Mouse (Mus musculus) kidney, adult 2 months (tissue): ENCODE data around the gene Sox6. TPM values are rescaled to one million over a fixed set of nuclear protein-coding genes. Genes with fewer than 3 reads are reported as not detected.

ENCODE experiments used
- DNase-seq: peaks from one replicate; pipeline ENCODE4 v3.0.0; 2021
- H3K27ac ChIP-seq: fragments of 200-500 bp; 2 replicates; pipeline ENCODE4 v1.5.1; 2012; ENCODE audit warnings: low read depth, low read length, control low read depth, inconsistent platforms; ENCODE audit not compliant: insufficient read depth
- H3K27me3 ChIP-seq: fragments of 200-500 bp; replicated peaks from 2 replicates; pipeline ENCODE4 v1.6.1; 2012; ENCODE audit warnings: mild to moderate bottlenecking, moderate library complexity, low read length, inconsistent platforms; ENCODE audit not compliant: control insufficient read depth, insufficient read depth
- H3K36me3 ChIP-seq: fragments of 200-500 bp; 2 replicates; pipeline ENCODE4 v1.6.1; 2012; ENCODE audit warnings: mild to moderate bottlenecking, moderate library complexity, low read length, inconsistent platforms; ENCODE audit not compliant: control insufficient read depth, insufficient read depth
- H3K4me1 ChIP-seq: fragments of 200-500 bp; 2 replicates; pipeline ENCODE4 v1.6.1; 2011; ENCODE audit warnings: low read length; ENCODE audit not compliant: control insufficient read depth, insufficient read depth
- H3K4me3 ChIP-seq: fragments of 200-500 bp; 2 replicates; pipeline ENCODE4 v1.5.1; 2011; ENCODE audit warnings: mild to moderate bottlenecking, low read depth, low read length, control low read depth; ENCODE audit not compliant: insufficient read depth
- CTCF ChIP-seq: fragments of 200-500 bp; conservative IDR thresholded peaks from 2 replicates; pipeline ENCODE4 v1.5.1; 2011; ENCODE audit warnings: low read depth, mild to moderate bottlenecking, control low read depth, low read length, moderate library complexity, mixed read lengths; ENCODE audit not compliant: insufficient read depth, insufficient read length
- POLR2A ChIP-seq: fragments of 200-500 bp; IDR thresholded peaks from one replicate; pipeline ENCODE4 v1.6.1; 2011; ENCODE audit warnings: low read depth, low read length, control low read depth
- WGBS: fragments of 180-500 bp; shearing (Covaris S2); methylation state at CpG from one replicate; pipeline ENCODE4 v1.1.7; 2018; 5-methylcytosine and 5-hydroxymethylcytosine counted together
- polyA plus RNA-seq: library from polyadenylated mRNA; depleted of rRNA; stranded (reverse); fragments of >200 nt; gene quantifications from 2 replicates; pipeline ENCODE4 v1.2.3, GENCODE M21; 2012

Sox6 gene
- polyA plus RNA-seq, 1 experiment, result 37.1 TPM

DNA sequence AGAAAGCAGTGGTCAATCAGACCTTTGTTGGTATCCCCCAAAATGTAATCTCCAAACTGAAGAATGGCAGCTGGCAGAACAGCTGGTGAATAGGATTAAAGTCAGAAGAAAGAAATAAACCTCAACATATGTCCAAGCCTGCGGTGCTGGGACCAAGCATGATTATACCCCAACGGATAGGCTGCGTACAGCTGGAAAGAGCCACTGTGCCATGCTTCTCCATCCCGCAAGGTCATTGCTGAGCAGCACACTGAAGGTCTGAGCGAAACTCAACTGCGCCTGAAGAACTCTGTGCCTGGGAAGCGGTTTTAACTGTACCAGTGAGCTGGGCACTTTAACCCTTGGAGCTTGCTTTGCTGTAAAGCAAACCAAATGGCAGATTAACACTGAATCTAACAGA lies 291.1 kb downstream of the Sox6 start:
- Histone ChIP-seq H3K4me1 (peaks cover 7% of the 10 kb centered on the region), H3K36me3 (no peaks in the 10 kb centered on the region), H3K4me3 (no peak overlapping the region), H3K27me3 (no peaks in the 10 kb centered on the region), H3K27ac (no peak overlapping the region)
- WGBS, result 87% methylated on average over 7 of the region's 7 CpGs
- no peak for DNase-seq
- no peak for TF ChIP-seq POLR2A

DNA sequence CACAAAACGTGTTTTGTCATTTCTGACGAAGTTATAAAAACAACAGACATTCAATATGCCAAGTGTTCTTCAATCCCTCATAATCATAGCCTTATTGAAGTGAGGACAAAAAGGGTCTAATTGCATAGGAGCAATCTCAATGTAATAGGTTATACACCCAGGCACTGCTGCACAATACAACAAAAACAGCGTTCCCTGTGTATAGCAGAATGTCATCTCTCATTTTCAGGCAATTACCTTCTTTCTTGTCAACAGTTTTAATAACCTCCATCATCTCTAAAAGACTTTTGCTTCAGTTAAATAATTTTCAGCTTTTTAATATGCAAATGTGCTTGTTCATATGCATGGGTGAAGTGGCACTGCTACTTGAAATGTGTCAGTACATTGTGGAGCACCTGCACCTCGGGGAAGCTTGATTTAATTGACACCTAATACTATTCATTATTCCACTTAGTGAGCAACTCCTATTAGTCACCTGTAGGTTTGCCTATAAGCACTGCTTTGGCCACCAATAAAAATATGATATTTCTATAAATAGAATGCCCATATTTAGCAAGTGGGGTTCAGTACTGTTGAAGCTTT lies 292.8 kb downstream of the Sox6 start:
- H3K27ac ChIP-seq, result no peak overlapping the region
- WGBS, result 81% methylated on average over 4 of the region's 4 CpGs
- no peak for TF ChIP-seq POLR2A
- TF ChIP-seq CTCF, result no peak

DNA sequence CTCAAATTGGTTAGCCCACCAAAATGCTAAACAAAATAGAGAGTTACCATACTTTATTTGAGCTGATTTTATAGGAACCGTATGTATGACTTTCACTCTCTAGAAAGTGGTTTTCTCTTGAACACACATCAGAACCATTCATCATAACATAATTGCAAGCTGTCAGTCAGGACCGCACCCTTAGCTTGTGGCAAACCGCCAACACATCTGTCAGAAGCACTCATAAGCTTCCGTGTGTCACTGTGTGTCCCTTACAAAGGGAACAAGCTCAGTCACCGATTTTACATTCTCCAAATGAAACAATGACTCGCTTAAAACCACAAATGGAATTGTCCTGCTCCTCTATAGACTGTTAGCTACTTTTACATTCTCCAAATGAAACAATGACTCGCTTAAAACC lies 304.5 kb downstream of the Sox6 start:
- Histone ChIP-seq H3K4me1 (peaks cover 5% of the 10 kb centered on the region), H3K27me3 (no peaks in the 10 kb centered on the region; the same call in 1 of the 2 replicates), H3K27ac (no peak overlapping the region), H3K36me3 (no peaks in the 10 kb centered on the region), H3K4me3 (no peak overlapping the region)
- DNase-seq, result no peak
- 68% methylated on average over 7 of the region's 7 CpGs for WGBS
- TF ChIP-seq CTCF, result no peak
- TF ChIP-seq POLR2A, result no peak

More for the DNA sequence above, 292.8 kb downstream of the Sox6 start:
- no peak for DNase-seq
- Histone ChIP-seq H3K4me1 (peaks cover 9% of the 10 kb centered on the region), H3K27me3 (no peaks in the 10 kb centered on the region), H3K36me3 (no peaks in the 10 kb centered on the region), H3K4me3 (no peak overlapping the region)

DNA sequence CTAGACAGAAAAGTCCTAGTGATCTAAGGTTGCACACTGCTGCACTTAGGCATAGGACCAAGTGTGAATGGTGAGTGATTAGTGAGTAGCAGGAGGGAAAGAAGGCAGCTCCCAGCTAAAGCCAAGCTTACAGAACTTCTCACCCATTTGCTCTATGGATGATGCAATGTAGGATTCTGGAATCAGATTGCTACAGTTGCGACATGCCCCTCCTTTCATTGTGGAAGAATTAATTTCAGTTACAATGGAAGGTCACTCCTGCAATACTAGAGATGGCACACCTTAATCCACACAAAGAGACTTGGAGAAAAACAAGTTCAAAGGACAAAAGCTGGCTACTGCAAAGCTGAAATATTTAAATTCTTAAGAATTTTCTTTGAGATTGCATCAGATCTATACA lies 305.8 kb downstream of the Sox6 start:
- Histone ChIP-seq H3K27me3 (no peaks in the 10 kb centered on the region; the same call in 1 of the 2 replicates), H3K4me1 (peaks cover 5% of the 10 kb centered on the region), H3K4me3 (no peak overlapping the region), H3K27ac (no peak overlapping the region), H3K36me3 (no peaks in the 10 kb centered on the region)
- WGBS, result 76% methylated on average over 1 of the region's 1 CpGs
- DNase-seq, result no peak
- no peak for TF ChIP-seq POLR2A
- no peak for TF ChIP-seq CTCF

DNA sequence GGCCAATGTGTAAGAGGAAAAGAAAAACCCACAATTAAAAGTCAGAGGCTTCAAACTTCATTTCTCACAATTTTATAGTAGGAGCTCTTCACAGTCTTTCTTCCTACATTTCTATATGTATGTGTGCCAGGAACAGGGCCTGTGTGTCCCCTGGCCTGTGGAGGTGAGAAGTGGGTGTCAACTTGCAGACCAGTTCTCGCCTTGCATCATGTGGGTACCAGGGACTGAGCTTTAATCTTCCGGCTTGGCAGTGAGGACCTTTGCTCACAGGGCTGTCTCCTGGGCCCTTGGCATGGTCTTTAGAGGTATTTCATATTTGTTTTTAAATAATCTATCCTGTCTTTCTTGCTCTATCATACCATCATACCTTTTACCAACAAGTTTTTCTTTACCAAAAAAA lies 311.8 kb downstream of the Sox6 start:
- no peaks in the 10 kb centered on the region for H3K27me3 ChIP-seq
- TF ChIP-seq CTCF (no peak), POLR2A (no peak)
- WGBS, result 48% methylated on average over 2 of the region's 2 CpGs
- DNase-seq, result no peak
- H3K4me3 ChIP-seq, result no peak overlapping the region
- no peak overlapping the region for H3K27ac ChIP-seq
- no peaks in the 10 kb centered on the region for H3K36me3 ChIP-seq
- H3K4me1 ChIP-seq, result peaks cover 4% of the 10 kb centered on the region

DNA sequence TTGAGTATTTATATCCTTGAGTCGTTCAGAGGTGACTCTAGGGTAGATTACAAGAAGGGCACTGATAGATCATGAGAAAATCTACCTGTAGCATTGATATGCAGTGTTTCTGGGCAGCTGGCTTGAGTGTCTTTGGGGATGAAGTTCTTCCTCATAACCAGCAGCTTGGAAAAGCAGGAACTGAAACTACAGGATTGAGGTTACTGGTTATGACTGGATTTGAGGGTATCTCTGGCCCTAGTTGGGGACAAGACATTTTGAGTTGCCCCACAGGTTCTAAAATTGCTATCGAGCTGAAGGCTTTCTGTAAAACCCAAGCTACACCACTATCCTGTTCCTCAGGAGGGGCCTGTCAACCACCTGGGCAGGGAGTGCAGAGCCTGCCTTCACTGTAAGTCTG lies 314.2 kb downstream of the Sox6 start:
- no peak overlapping the region for H3K4me3 ChIP-seq
- WGBS, result 87% methylated on average over 2 of the region's 2 CpGs
- no peaks in the 10 kb centered on the region for H3K27me3 ChIP-seq
- DNase-seq, result no peak
- H3K27ac ChIP-seq, result no peak overlapping the region
- peaks cover 2% of the 10 kb centered on the region; the same call in 1 of the 2 replicates for H3K4me1 ChIP-seq
- TF ChIP-seq POLR2A (no peak), CTCF (no peak)
- H3K36me3 ChIP-seq, result no peaks in the 10 kb centered on the region

DNA sequence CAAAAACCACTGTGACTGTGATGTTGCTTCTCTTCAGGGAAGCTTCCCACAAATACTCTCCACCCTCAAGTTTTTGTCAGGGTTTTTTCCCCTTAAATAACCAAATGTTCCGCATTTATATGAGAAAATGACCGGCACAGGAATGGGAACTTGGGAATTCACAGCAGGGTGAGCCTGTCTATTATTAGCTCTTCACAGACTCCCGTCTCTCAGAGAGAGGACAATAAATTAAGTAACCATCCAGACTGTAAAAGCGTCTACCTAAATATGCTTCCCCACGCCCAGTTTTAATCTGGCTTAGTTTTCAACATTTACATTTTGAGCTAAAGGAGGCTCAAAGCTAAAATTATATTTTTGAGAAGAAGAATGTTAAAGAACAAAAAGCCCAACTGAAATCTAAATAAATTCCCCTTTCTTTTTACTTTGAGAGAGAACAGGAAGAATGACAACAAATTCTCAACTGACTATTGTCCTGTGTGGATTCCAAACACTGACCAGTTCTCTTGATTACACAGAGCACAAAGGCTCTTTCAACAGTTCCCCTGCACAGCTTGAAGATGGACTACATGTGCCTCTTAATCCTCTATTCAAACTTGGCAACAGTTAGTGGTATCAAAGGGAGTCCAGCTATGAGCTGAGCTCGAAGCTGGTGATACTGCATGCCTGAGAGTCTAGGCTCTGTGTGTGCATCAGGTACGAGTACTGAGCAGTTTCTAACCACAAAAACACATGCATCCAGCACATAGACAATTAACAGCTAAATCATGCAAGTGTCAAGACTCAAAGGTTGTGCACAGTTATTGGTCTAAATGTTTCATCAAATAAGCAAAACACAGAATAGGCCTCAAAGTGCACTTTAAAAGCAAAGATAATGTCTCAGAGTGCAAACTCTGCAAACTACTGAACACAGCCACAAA lies 316.7 kb downstream of the Sox6 start:
- no peak for TF ChIP-seq CTCF
- no peak for TF ChIP-seq POLR2A
- Histone ChIP-seq H3K27ac (no peak overlapping the region), H3K27me3 (no peaks in the 10 kb centered on the region), H3K4me1 (peaks cover 2% of the 10 kb centered on the region; the same call in 1 of the 2 replicates), H3K36me3 (no peaks in the 10 kb centered on the region), H3K4me3 (no peak overlapping the region)
- no peak for DNase-seq
- WGBS, result 45% methylated on average over 7 of the region's 7 CpGs
